Mouse (Mus musculus) brain, embryonic 14.5 days (tissue): ENCODE data around the gene Mybbp1a.

ENCODE experiments used
- CTCF ChIP-seq: fragments of 200-500 bp; IDR thresholded peaks from 2 replicates; pipeline ENCODE4 v1.5.1; 2012; ENCODE audit warnings: inconsistent platforms, mild to moderate bottlenecking, moderate library complexity, borderline replicate concordance; ENCODE audit not compliant: insufficient read depth, insufficient read length; ENCODE audit errors: extremely low read depth
- POLR2A ChIP-seq: fragments of 200-500 bp; IDR thresholded peaks from 2 replicates; pipeline ENCODE4 v1.6.1; 2012; ENCODE audit warnings: mild to moderate bottlenecking, inconsistent platforms, borderline replicate concordance; ENCODE audit not compliant: poor library complexity, insufficient read depth, insufficient read length, severe bottlenecking; ENCODE audit errors: extremely low read depth

GRCm38 (mm10) chr11:72485960-72486359, 44.8 kb downstream of the Mybbp1a start:
- TF ChIP-seq CTCF: no peak
- no peak for TF ChIP-seq POLR2A
